Mouse (Mus musculus): ENCODE measurements around the gene Samd5. TPM values are rescaled to one million over a fixed set of nuclear protein-coding genes. Genes with fewer than 3 reads are reported as not detected.

Gene Samd5
- polyA plus RNA-seq, 1 experiment: 0.12 TPM

- Histone ChIP-seq H3K27ac (ENCODE audit: control insufficient read depth, insufficient read depth, low read depth, low read length) (no peak overlapping the region), H3K4me1 (ENCODE audit: control insufficient read depth, insufficient read depth, low read length) (peaks cover 8% of the 10 kb centered on the region), H3K27me3 (ENCODE audit: control insufficient read depth, insufficient read depth, low read length) (no peaks in the 10 kb centered on the region), H3K4me3 (ENCODE audit: control insufficient read depth, low read depth, low read length) (no peak overlapping the region), H3K36me3 (ENCODE audit: control insufficient read depth, insufficient read depth, low read length) (no peaks in the 10 kb centered on the region)
- TF ChIP-seq CTCF (IDR thresholded peaks at IDR 0.05; ENCODE audit: control insufficient read depth, insufficient read depth, insufficient replicate concordance, low read depth, low read length) (no peak), POLR2A (IDR thresholded peaks at IDR 0.05; ENCODE audit: control insufficient read depth, low read depth, low read length) (no peak)
Observed at GRCm38 (mm10) chr10:9698141-9698540, 23.1 kb upstream of the Samd5 start.

DNA sequence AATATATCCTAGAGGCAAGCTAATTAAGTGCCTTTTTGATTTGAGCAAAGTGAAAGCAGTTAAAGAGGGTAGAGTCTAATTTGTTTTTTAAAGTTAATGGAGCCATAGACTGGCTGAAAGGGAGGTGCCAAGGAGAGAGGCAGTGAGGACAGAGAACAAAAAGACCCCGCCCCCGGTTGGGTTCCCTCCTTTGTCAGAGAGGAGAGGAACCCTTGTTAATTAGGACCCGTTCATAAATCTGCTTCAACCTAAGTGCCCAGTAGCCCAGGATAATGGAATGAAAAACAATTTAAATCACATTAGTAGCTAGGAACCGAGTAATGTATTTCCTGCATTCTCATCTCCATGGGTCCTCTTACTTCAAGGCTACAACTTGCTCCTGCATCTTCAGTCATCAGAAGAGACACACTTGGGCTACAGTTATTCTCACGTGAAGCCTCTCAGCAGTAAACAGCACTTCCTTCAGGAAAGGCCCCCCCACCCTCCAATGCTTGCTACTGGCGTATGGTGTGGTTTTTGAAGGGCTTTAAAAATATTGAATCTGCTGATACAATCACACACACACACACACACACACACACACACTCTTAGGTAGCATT is 21.6 kb upstream of the Samd5 start:
- Histone ChIP-seq H3K27me3 (ENCODE audit: control insufficient read depth, insufficient read depth, low read length) (no peaks in the 10 kb centered on the region), H3K36me3 (ENCODE audit: control insufficient read depth, insufficient read depth, low read length) (no peaks in the 10 kb centered on the region), H3K27ac (ENCODE audit: control insufficient read depth, insufficient read depth, low read depth, low read length) (no peak overlapping the region), H3K4me3 (ENCODE audit: control insufficient read depth, low read depth, low read length) (no peak overlapping the region), H3K4me1 (ENCODE audit: control insufficient read depth, insufficient read depth, low read length) (peaks cover 8% of the 10 kb centered on the region)
- TF ChIP-seq CTCF (IDR thresholded peaks at IDR 0.05; ENCODE audit: control insufficient read depth, insufficient read depth, insufficient replicate concordance, low read depth, low read length): no peak
- TF ChIP-seq POLR2A (IDR thresholded peaks at IDR 0.05; ENCODE audit: control insufficient read depth, low read depth, low read length): no peak

DNA sequence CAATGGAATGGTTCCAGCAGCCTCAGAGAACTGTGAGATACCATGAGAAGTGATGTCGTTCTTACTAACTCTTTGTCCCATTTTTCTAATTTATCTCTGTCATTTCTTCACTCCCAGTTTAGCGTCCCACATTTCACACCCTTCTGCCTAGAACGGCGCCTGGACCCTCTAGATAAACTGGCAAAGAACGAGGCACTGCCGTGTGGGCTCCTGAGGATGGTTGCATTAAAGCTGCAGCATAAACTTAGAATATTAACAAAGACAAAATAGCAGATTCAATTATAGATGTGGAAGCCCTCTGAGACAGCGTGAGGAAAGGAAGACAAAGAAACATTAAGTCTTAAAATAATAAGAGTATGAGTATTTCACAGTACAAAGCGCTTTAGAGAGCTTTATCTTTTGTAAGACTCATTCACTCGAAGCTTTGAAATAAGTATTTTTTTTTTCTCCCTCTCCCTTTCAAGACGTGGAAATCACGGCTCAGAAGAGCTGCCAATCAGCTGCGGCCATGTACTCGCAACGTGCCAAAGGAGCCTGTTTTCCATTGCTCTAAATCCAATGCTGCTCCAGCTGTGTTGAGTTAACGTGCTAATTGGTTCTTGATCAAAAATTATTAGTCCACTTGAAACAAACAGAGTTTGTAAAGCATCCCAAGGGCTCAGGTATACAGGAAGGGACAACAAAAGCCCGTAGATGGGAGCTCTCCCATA is 19.1 kb upstream of the Samd5 start:
- Histone ChIP-seq H3K36me3 (ENCODE audit: control insufficient read depth, insufficient read depth, low read length) (no peaks in the 10 kb centered on the region), H3K27ac (ENCODE audit: control insufficient read depth, insufficient read depth, low read depth, low read length) (no peak overlapping the region), H3K4me3 (ENCODE audit: control insufficient read depth, low read depth, low read length) (no peak overlapping the region), H3K27me3 (ENCODE audit: control insufficient read depth, insufficient read depth, low read length) (no peaks in the 10 kb centered on the region), H3K4me1 (ENCODE audit: control insufficient read depth, insufficient read depth, low read length) (peaks cover 6% of the 10 kb centered on the region)
- TF ChIP-seq CTCF (IDR thresholded peaks at IDR 0.05; ENCODE audit: control insufficient read depth, insufficient read depth, insufficient replicate concordance, low read depth, low read length): no peak

- no peak for TF ChIP-seq POLR2A (IDR thresholded peaks at IDR 0.05; ENCODE audit: control insufficient read depth, low read depth, low read length)
- no peak for TF ChIP-seq CTCF (IDR thresholded peaks at IDR 0.05; ENCODE audit: control insufficient read depth, insufficient read depth, insufficient replicate concordance, low read depth, low read length)
- Histone ChIP-seq H3K4me3 (ENCODE audit: control insufficient read depth, low read depth, low read length) (no peak overlapping the region), H3K27me3 (ENCODE audit: control insufficient read depth, insufficient read depth, low read length) (no peaks in the 10 kb centered on the region), H3K4me1 (ENCODE audit: control insufficient read depth, insufficient read depth, low read length) (peaks cover 7% of the 10 kb centered on the region), H3K36me3 (ENCODE audit: control insufficient read depth, insufficient read depth, low read length) (no peaks in the 10 kb centered on the region), H3K27ac (ENCODE audit: control insufficient read depth, insufficient read depth, low read depth, low read length) (no peak overlapping the region)
Observed at GRCm38 (mm10) chr10:9680928-9681327, 5.9 kb upstream of the Samd5 start.

- Histone ChIP-seq H3K27me3 (ENCODE audit: control insufficient read depth, insufficient read depth, low read length) (no peaks in the 10 kb centered on the region), H3K36me3 (ENCODE audit: control insufficient read depth, insufficient read depth, low read length) (no peaks in the 10 kb centered on the region), H3K4me1 (ENCODE audit: control insufficient read depth, insufficient read depth, low read length) (peaks cover 7% of the 10 kb centered on the region), H3K27ac (ENCODE audit: control insufficient read depth, insufficient read depth, low read depth, low read length) (no peak overlapping the region), H3K4me3 (ENCODE audit: control insufficient read depth, low read depth, low read length) (no peak overlapping the region)
- no peak for TF ChIP-seq CTCF (IDR thresholded peaks at IDR 0.05; ENCODE audit: control insufficient read depth, insufficient read depth, insufficient replicate concordance, low read depth, low read length)
- TF ChIP-seq POLR2A (IDR thresholded peaks at IDR 0.05; ENCODE audit: control insufficient read depth, low read depth, low read length): no peak
Observed at GRCm38 (mm10) chr10:9679911-9680310, 4.9 kb upstream of the Samd5 start.

DNA sequence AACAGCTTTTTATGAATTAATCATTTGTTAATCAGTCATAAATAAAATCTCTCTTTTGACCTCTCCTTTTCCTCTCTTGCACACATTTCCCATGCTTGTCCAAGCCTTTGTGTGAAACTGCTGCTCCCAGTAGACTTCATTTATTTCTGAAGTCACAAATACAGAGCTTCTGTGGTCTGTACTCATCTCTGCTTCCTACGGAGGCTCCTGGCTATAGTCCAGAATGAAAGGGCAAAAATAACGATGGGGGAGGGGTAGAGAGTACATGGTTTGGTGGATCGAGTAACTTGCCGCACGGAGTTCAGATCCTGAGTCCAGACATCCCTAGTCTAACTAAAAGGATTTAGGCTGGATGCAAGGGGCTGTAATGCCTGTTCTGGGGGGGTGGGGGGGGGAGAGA is 3.1 kb upstream of the Samd5 start:
- Histone ChIP-seq H3K4me3 (ENCODE audit: control insufficient read depth, low read depth, low read length) (no peak overlapping the region), H3K36me3 (ENCODE audit: control insufficient read depth, insufficient read depth, low read length) (no peaks in the 10 kb centered on the region), H3K4me1 (ENCODE audit: control insufficient read depth, insufficient read depth, low read length) (peaks cover 6% of the 10 kb centered on the region), H3K27ac (ENCODE audit: control insufficient read depth, insufficient read depth, low read depth, low read length) (no peak overlapping the region), H3K27me3 (ENCODE audit: control insufficient read depth, insufficient read depth, low read length) (no peaks in the 10 kb centered on the region)
- TF ChIP-seq CTCF (IDR thresholded peaks at IDR 0.05; ENCODE audit: control insufficient read depth, insufficient read depth, insufficient replicate concordance, low read depth, low read length) (no peak), POLR2A (IDR thresholded peaks at IDR 0.05; ENCODE audit: control insufficient read depth, low read depth, low read length) (no peak)

GRCm38 (mm10) chr10:9676886-9677285 is 1.9 kb upstream of the Samd5 start:
- Histone ChIP-seq H3K27ac (ENCODE audit: control insufficient read depth, insufficient read depth, low read depth, low read length) (no peak overlapping the region), H3K4me3 (ENCODE audit: control insufficient read depth, low read depth, low read length) (peak overlapping the region; percentile 17; the same call in 1 of the 2 replicates), H3K36me3 (ENCODE audit: control insufficient read depth, insufficient read depth, low read length) (no peaks in the 10 kb centered on the region), H3K4me1 (ENCODE audit: control insufficient read depth, insufficient read depth, low read length) (peaks cover 6% of the 10 kb centered on the region), H3K27me3 (ENCODE audit: control insufficient read depth, insufficient read depth, low read length) (no peaks in the 10 kb centered on the region)
- TF ChIP-seq POLR2A (IDR thresholded peaks at IDR 0.05; ENCODE audit: control insufficient read depth, low read depth, low read length): no peak
- peak; percentile 75; the same call in 1 of the 2 replicates for TF ChIP-seq CTCF (IDR thresholded peaks at IDR 0.05; ENCODE audit: control insufficient read depth, insufficient read depth, insufficient replicate concordance, low read depth, low read length)

All from testis, adult 2 months (tissue).